Mouse (Mus musculus) spleen, adult 2 months (tissue): ENCODE measurements around the gene Celsr3.

Experiments
- CTCF ChIP-seq: fragments of 200-500 bp; IDR thresholded peaks from 2 replicates; pipeline ENCODE4 v1.5.1; 2011; ENCODE audit warnings: mild to moderate bottlenecking, inconsistent platforms; ENCODE audit not compliant: insufficient read depth, insufficient read length, insufficient replicate concordance; ENCODE audit errors: extremely low read depth
- POLR2A ChIP-seq: fragments of 200-500 bp; IDR thresholded peaks from 2 replicates; pipeline ENCODE4 v1.6.1; 2011; ENCODE audit warnings: low read depth, low read length, inconsistent platforms

DNA sequence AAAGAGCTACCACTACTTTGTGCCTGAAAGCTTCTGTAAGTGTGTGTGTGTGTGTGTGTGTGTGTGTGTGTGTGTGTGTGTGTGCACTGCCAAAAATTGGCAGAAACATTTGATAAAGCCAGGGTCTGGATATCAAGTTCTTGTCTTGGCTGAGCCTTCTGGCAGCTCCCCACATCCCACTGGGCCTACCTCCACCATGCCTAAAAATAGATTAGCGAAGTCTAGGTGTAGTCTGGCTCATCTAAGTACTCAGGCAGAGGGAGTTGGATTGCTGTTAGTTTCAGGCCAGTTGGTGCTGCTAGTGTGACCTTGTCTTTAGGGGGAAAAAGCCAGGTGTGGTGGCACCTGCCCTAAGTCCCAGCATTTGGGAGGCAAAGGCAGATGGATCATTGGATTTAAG lies 19.3 kb upstream of the Celsr3 start:
- no peak for TF ChIP-seq POLR2A
- no peak for TF ChIP-seq CTCF
